Mouse (Mus musculus): Measurements from ENCODE around the gene Pfkfb2.

DNA sequence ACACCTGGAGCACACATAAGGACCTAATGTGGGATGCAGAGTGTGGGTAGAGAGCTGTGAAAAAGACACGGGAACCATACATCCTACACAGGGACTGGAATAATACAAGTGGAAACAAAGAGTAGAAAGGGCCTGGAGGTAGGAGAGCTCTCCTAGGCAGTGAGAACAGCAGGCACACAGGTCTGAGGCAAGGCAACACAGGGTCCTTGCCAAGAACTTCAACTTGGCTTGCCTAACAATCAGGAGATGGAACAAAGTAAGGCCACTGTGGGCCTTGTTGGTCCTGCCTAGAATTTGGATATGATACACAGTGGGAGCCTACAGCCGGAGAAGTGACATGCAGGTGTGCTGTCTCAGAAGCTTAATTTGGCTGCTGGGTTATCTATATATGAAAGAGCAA is 40.9 kb upstream of the Pfkfb2 start:
- TF ChIP-seq HCFC1 (IDR thresholded peaks at IDR 0.05; ENCODE audit: low read depth, low read length) (no peak), USF2 (IDR thresholded peaks at IDR 0.05; ENCODE audit: borderline replicate concordance in 1 of 2, insufficient read depth in 1 of 2, low read depth in 1 of 2, low read length in 2 of 2) (no peak), USF1 (IDR thresholded peaks at IDR 0.05; ENCODE audit: low read depth, low read length) (no peak), ZNF384 (IDR thresholded peaks at IDR 0.05; ENCODE audit: low read depth, low read length) (no peak), RAD21 (IDR thresholded peaks at IDR 0.05; ENCODE audit: low read depth, low read length) (no peak), BHLHE40 (IDR thresholded peaks at IDR 0.05; ENCODE audit: borderline replicate concordance, low read depth, low read length) (no peak), ETS1 (IDR thresholded peaks at IDR 0.05; ENCODE audit: low read depth, low read length) (no peak), CTCF (IDR thresholded peaks at IDR 0.05 in 2 of 3, conservative IDR thresholded peaks at IDR 0.05 in 1 of 3; ENCODE audit: control insufficient read depth in 1 of 3, insufficient read depth in 1 of 3, low read depth in 2 of 3, low read length in 3 of 3, poor library complexity in 1 of 3, severe bottlenecking in 1 of 3) (no peak), POLR2A (IDR thresholded peaks at IDR 0.05; ENCODE audit: control insufficient read depth in 1 of 2, insufficient read depth in 1 of 2, low read depth in 1 of 2, low read length in 2 of 2, poor library complexity in 1 of 2) (no peak), EP300 (IDR thresholded peaks at IDR 0.05; ENCODE audit: low read depth in 1 of 2, low read length in 2 of 2) (no peak), SMC3 (IDR thresholded peaks at IDR 0.05; ENCODE audit: low read depth, low read length) (no peak)
